11 mouse cellular contexts compared by ENCODE assay signal in the genomic region with DNA sequence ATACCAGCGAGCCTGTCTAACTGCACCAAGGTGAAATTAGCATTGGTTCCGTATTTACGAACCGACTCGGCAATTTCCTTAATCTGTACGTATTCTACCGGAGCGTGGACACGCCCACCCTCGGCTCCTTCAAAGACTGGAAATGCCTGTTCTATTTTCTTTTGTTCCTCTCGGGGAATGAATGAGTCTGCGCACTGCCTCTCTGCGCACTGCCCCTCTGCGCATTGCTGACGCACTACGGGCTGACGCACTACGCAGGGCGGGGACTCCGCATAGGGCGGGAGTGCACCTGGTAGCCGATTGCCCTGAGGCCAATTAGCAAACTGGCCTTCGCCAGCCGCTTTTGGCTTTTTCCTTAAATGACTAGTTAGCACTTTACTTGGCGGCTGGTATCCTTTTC. TPM values are rescaled to one million over a fixed set of nuclear protein-coding genes. Genes with fewer than 3 reads are reported as not detected.
A peak's percentile ranks its signal among the peaks of the same experiment; 100 is the strongest.
DNase-seq lines count a peak whose midpoint lies in the region; ATAC-seq and TF ChIP-seq lines count a peak whose summit lies in the region.
"Not testable (repeated sequence)": the region's sequence is repeated elsewhere in the genome, so short reads cannot be mapped to it uniquely, and the experiment has no call there.
"Had no signal": no experiment of that assay in that cellular context is flagged by ENCODE, and none has a peak within 500 bp of the region (broad histone marks: within the 10 kb centered on the region; RNA-seq: fewer than 3 reads in every experiment).

No protein-coding gene starts in this region.

- peak overlapping the region; percentile 53 for H3K4me3 ChIP-seq in embryonic facial prominence, embryonic 10.5 days
- peak overlapping the region; percentile 40 for H3K4me3 ChIP-seq in forebrain, embryonic 16.5 days (replicated peaks; ENCODE audit: low read length)
- H3K4me3 ChIP-seq in hindbrain, embryonic 10.5 days = peak overlapping the region; percentile 47
- peak overlapping the region; percentile 47 for H3K4me3 ChIP-seq in liver, adult 2 months (ENCODE audit: insufficient read depth, low read depth, low read length)
- peak overlapping the region; percentile 47 for H3K4me3 ChIP-seq in midbrain, embryonic 10.5 days
- H3K4me3 ChIP-seq in olfactory bulb, adult 2 months (ENCODE audit: insufficient read depth, low read depth, low read length) = peak overlapping the region; percentile 32

- TF ChIP-seq CTCF in liver, adult 2 months (IDR thresholded peaks at IDR 0.05; ENCODE audit: low read depth, low read length); olfactory bulb, adult 2 months (IDR thresholded peaks at IDR 0.05; ENCODE audit: insufficient read depth, low read depth, low read length): not testable (repeated sequence)

- H3K79me2 ChIP-seq in liver, adult 2 months (ENCODE audit: control insufficient read depth, insufficient read depth, low read length) = not testable (repeated sequence)

- peak overlapping the region; percentile 66; the same call in 1 of the 2 replicates for H3K27ac ChIP-seq in embryonic facial prominence, embryonic 10.5 days (replicated peaks)
- peak overlapping the region; percentile 80 for H3K27ac ChIP-seq in forebrain, embryonic 16.5 days (ENCODE audit: low read length)
- H3K27ac ChIP-seq in hindbrain, embryonic 10.5 days = peak overlapping the region; percentile 75; the same call in 1 of the 2 replicates
- not testable (repeated sequence) for H3K27ac ChIP-seq in liver, adult 2 months (replicated peaks; ENCODE audit: insufficient read depth, low read depth, low read length); olfactory bulb, adult 2 months (ENCODE audit: insufficient read depth, low read depth, low read length)
- H3K27ac ChIP-seq in midbrain, embryonic 10.5 days (replicated peaks) = peak overlapping the region; percentile 71; the same call in 1 of the 2 replicates

- DNase-seq in embryonic facial prominence, embryonic 10.5 days (ENCODE audit: low spot score); hindbrain, embryonic 10.5 days (ENCODE audit: low spot score); liver, adult 2 months (ENCODE audit: extremely low read depth, low read depth, low spot score); midbrain, embryonic 10.5 days (ENCODE audit: low spot score): not testable (repeated sequence)
- peak; percentile 21 for DNase-seq in kidney, adult 9 months

- H3K27me3 ChIP-seq in embryonic facial prominence, embryonic 10.5 days (replicated peaks; ENCODE audit: low read depth, poor library complexity, severe bottlenecking); forebrain, embryonic 16.5 days (replicated peaks; ENCODE audit: control insufficient read depth, insufficient read depth, low read length); hindbrain, embryonic 10.5 days (ENCODE audit: insufficient read depth, poor library complexity, severe bottlenecking); liver, adult 2 months (ENCODE audit: control insufficient read depth, insufficient read depth, low read length); midbrain, embryonic 10.5 days (ENCODE audit: low read depth, poor library complexity, severe bottlenecking): not testable (repeated sequence)

- 0 out of 2 replicates have a peak overlapping the region, but pooled peaks have one; percentile 35 for H3K9ac ChIP-seq in forebrain, embryonic 16.5 days (replicated peaks; ENCODE audit: low read depth, low read length)
- H3K9ac ChIP-seq in liver, adult 2 months (ENCODE audit: low read depth, low read length) = not testable (repeated sequence)

- not testable (repeated sequence) for TF ChIP-seq POLR2A in liver, adult 2 months (IDR thresholded peaks at IDR 0.05; ENCODE audit: extremely low read depth, insufficient read depth, low read length); olfactory bulb, adult 2 months (IDR thresholded peaks at IDR 0.05; ENCODE audit: insufficient read depth, low read depth, low read length)

- H3K36me3 ChIP-seq in embryonic facial prominence, embryonic 10.5 days (replicated peaks); forebrain, embryonic 16.5 days (ENCODE audit: control insufficient read depth, insufficient read depth); hindbrain, embryonic 10.5 days; liver, adult 2 months (ENCODE audit: control insufficient read depth, insufficient read depth, low read length); midbrain, embryonic 10.5 days: not testable (repeated sequence)

- H3K9me3 ChIP-seq in embryonic facial prominence, embryonic 10.5 days; forebrain, embryonic 16.5 days (ENCODE audit: control insufficient read depth, low read length); hindbrain, embryonic 10.5 days; midbrain, embryonic 10.5 days (replicated peaks): not testable (repeated sequence)

- peaks cover 18% of the 10 kb centered on the region for H3K4me1 ChIP-seq in embryonic facial prominence, embryonic 10.5 days
- peaks cover 10% of the 10 kb centered on the region for H3K4me1 ChIP-seq in forebrain, embryonic 16.5 days (replicated peaks; ENCODE audit: control insufficient read depth, insufficient read depth, low read length)
- H3K4me1 ChIP-seq in hindbrain, embryonic 10.5 days (replicated peaks) = peaks cover 15% of the 10 kb centered on the region
- not testable (repeated sequence) for H3K4me1 ChIP-seq in liver, adult 2 months (ENCODE audit: control insufficient read depth, insufficient read depth, low read length); olfactory bulb, adult 2 months (ENCODE audit: control insufficient read depth, insufficient read depth, low read length)
- peaks cover 13% of the 10 kb centered on the region for H3K4me1 ChIP-seq in midbrain, embryonic 10.5 days

- peak overlapping the region; percentile 16; the same call in 1 of the 2 replicates for H3K4me2 ChIP-seq in forebrain, embryonic 16.5 days (ENCODE audit: low read length)

- ATAC-seq in forebrain, embryonic 16.5 days = not testable (repeated sequence)

- 54% methylated on average over 15 of the region's 25 CpGs for WGBS in embryonic facial prominence, embryonic 10.5 days
- WGBS in forebrain, embryonic 16.5 days = 29% methylated on average over 5 of the region's 25 CpGs
- WGBS in hindbrain, embryonic 10.5 days = 36% methylated on average over 15 of the region's 25 CpGs
- 23% methylated on average over 12 of the region's 25 CpGs for WGBS in liver, adult 2 months
- WGBS in midbrain, embryonic 10.5 days = 40% methylated on average over 15 of the region's 25 CpGs
- 20% methylated on average over 15 of the region's 25 CpGs for WGBS in olfactory bulb, adult 2 months

RNA-seq across cellular contexts. Expression of gene Dcaf7, which starts 4.6 kb away (rescaled TPM):
- polyA plus RNA-seq in embryonic facial prominence, embryonic 10.5 days (2016; fragmentation: Nextera tagmentation; extraction: Ambion mirVana) = 91.2 and 93.4 TPM in 2 replicates
- polyA plus RNA-seq in forebrain, embryonic 16.5 days (2015; fragmentation: Nextera tagmentation; extraction: Ambion mirVana) = 136 and 145 TPM in 2 replicates
- 86.5 and 94.7 TPM in 2 replicates for polyA plus RNA-seq in hindbrain, embryonic 10.5 days (2016; fragmentation: Nextera tagmentation; extraction: Ambion mirVana)
- total RNA-seq in liver, adult 2 months (2014; rRNA removed) = 17.1 and 24.0 TPM in 2 replicates
- 15.9 and 18.3 TPM in 2 replicates for polyA plus RNA-seq in liver, adult 2 months (2012; rRNA removed)
- polyA plus RNA-seq in midbrain, embryonic 10.5 days (2016; fragmentation: Nextera tagmentation; extraction: Ambion mirVana) = 76.8 and 98.1 TPM in 2 replicates
- 52.7 and 159 TPM in 2 replicates for polyA plus RNA-seq in olfactory bulb, adult 2 months (2012; ENCODE audit: insufficient read depth, insufficient read length, low replicate concordance, missing spikeins)

RNA-seq across cellular contexts. Expression of gene Kcnh6, which starts 24.1 kb away (rescaled TPM):
- polyA plus RNA-seq in embryonic facial prominence, embryonic 10.5 days (2016; fragmentation: Nextera tagmentation; extraction: Ambion mirVana) = 0.30 and 0.48 TPM in 2 replicates
- polyA plus RNA-seq in forebrain, embryonic 16.5 days (2015; fragmentation: Nextera tagmentation; extraction: Ambion mirVana) = 0.62 and 0.89 TPM in 2 replicates
- polyA plus RNA-seq in hindbrain, embryonic 10.5 days (2016; fragmentation: Nextera tagmentation; extraction: Ambion mirVana) = 0.52 and 0.61 TPM in 2 replicates
- total RNA-seq in liver, adult 2 months (2014; rRNA removed) = not detected in 2 replicates
- polyA plus RNA-seq in liver, adult 2 months (2012; rRNA removed) = not detected in 2 replicates
- polyA plus RNA-seq in midbrain, embryonic 10.5 days (2016; fragmentation: Nextera tagmentation; extraction: Ambion mirVana) = 0.31 and 0.33 TPM in 2 replicates
- polyA plus RNA-seq in olfactory bulb, adult 2 months (2012; ENCODE audit: insufficient read depth, insufficient read length, low replicate concordance, missing spikeins) = not detected in 2 replicates
- total RNA-seq: gastrocnemius, postnatal 10 days had no signal
- polyA plus RNA-seq: erythroblast, embryonic 14.5 days had no signal

RNA-seq across cellular contexts. Expression of gene Taco1, which starts 33.8 kb away (rescaled TPM):
- 12.7 and 13.8 TPM in 2 replicates for polyA plus RNA-seq in embryonic facial prominence, embryonic 10.5 days (2016; fragmentation: Nextera tagmentation; extraction: Ambion mirVana)
- polyA plus RNA-seq in forebrain, embryonic 16.5 days (2015; fragmentation: Nextera tagmentation; extraction: Ambion mirVana) = 7.0 and 7.5 TPM in 2 replicates
- polyA plus RNA-seq in hindbrain, embryonic 10.5 days (2016; fragmentation: Nextera tagmentation; extraction: Ambion mirVana) = 10.4 and 14.0 TPM in 2 replicates
- total RNA-seq in liver, adult 2 months (2014; rRNA removed) = 31.3 and 33.7 TPM in 2 replicates
- polyA plus RNA-seq in liver, adult 2 months (2012; rRNA removed) = 19.1 and 20.0 TPM in 2 replicates
- 13.7 and 14.1 TPM in 2 replicates for polyA plus RNA-seq in midbrain, embryonic 10.5 days (2016; fragmentation: Nextera tagmentation; extraction: Ambion mirVana)
- polyA plus RNA-seq in olfactory bulb, adult 2 months (2012; ENCODE audit: insufficient read depth, insufficient read length, low replicate concordance, missing spikeins) = not detected in 2 replicates

RNA-seq across cellular contexts. Expression of gene Ace3, which starts 37.6 kb away (rescaled TPM):
- polyA plus RNA-seq in embryonic facial prominence, embryonic 10.5 days (2016; fragmentation: Nextera tagmentation; extraction: Ambion mirVana) = not detected in 2 replicates
- not detected in 2 replicates for polyA plus RNA-seq in forebrain, embryonic 16.5 days (2015; fragmentation: Nextera tagmentation; extraction: Ambion mirVana)
- polyA plus RNA-seq in hindbrain, embryonic 10.5 days (2016; fragmentation: Nextera tagmentation; extraction: Ambion mirVana) = not detected in 2 replicates
- not detected in 2 replicates for total RNA-seq in liver, adult 2 months (2014; rRNA removed)
- polyA plus RNA-seq in liver, adult 2 months (2012; rRNA removed) = not detected in 2 replicates
- polyA plus RNA-seq in midbrain, embryonic 10.5 days (2016; fragmentation: Nextera tagmentation; extraction: Ambion mirVana) = not detected in 2 replicates
- polyA plus RNA-seq in olfactory bulb, adult 2 months (2012; ENCODE audit: insufficient read depth, insufficient read length, low replicate concordance, missing spikeins) = not detected in 2 replicates
- total RNA-seq: gastrocnemius, postnatal 10 days; heart, postnatal 36 days; left cerebral cortex, adult 8-10 months had no signal
- polyA plus RNA-seq: erythroblast, embryonic 14.5 days had no signal

RNA-seq across cellular contexts. Expression of gene Map3k3, which starts 52.3 kb away (rescaled TPM):
- polyA plus RNA-seq in embryonic facial prominence, embryonic 10.5 days (2016; fragmentation: Nextera tagmentation; extraction: Ambion mirVana) = 20.9 and 23.9 TPM in 2 replicates
- polyA plus RNA-seq in forebrain, embryonic 16.5 days (2015; fragmentation: Nextera tagmentation; extraction: Ambion mirVana) = 14.7 and 15.6 TPM in 2 replicates
- 21.7 and 23.5 TPM in 2 replicates for polyA plus RNA-seq in hindbrain, embryonic 10.5 days (2016; fragmentation: Nextera tagmentation; extraction: Ambion mirVana)
- 12.3 and 14.9 TPM in 2 replicates for total RNA-seq in liver, adult 2 months (2014; rRNA removed)
- 7.6 and 9.7 TPM in 2 replicates for polyA plus RNA-seq in liver, adult 2 months (2012; rRNA removed)
- 20.6 and 21.9 TPM in 2 replicates for polyA plus RNA-seq in midbrain, embryonic 10.5 days (2016; fragmentation: Nextera tagmentation; extraction: Ambion mirVana)
- polyA plus RNA-seq in olfactory bulb, adult 2 months (2012; ENCODE audit: insufficient read depth, insufficient read length, low replicate concordance, missing spikeins) = not detected in 2 replicates
